Mouse (Mus musculus): Measurements from ENCODE around the gene Pgp. TPM values are rescaled to one million over a fixed set of nuclear protein-coding genes. Genes with fewer than 3 reads are reported as not detected.
A peak's percentile ranks its signal among the peaks of the same experiment; 100 is the strongest.
"Not testable (repeated sequence)": the region's sequence is repeated elsewhere in the genome, so short reads cannot be mapped to it uniquely, and the experiment has no call there.

Gene Pgp
- polyA plus RNA-seq (2014; fragmentation: Nextera tagmentation; extraction: Ambion mirVana) = 60.6 and 67.6 TPM in 2 replicates

DNA sequence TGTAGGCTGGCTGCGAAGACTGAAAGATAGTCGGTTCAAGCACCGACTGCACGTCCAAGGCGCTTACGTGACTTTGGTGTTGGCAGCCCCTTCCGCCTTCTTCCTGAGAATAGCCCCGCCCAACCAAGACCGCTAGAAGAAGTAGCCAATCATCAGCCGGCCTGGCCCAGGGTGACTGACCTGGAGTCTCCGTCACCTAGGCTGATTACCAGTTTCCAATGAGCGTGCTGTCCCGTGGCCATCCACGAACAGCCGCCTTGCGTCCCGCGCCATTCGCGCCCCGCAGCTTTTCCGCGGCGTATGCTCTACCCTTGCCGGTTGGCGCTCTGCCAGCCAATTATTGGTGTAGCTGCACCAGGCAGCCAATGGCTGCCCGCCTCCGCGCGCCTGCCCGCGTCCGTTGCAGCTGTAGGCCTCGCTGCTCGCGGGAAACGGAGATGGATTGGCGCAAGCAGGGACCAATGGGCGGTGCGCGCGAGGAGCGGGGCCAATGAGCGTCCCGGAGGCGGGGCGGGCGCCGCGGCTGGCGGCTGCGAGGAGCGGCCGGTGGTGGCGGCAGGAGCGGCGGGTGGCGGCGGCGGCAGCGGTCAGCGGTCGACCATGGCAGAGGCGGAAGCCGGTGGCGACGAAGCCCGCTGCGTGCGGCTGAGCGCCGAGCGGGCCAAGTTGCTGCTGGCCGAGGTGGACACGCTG is at the start of gene Pgp, which contains the start of gene E4f1:
Pgp (plus strand) TSS at position 483 of the 693 bp plus-strand sequence.
E4f1 (minus strand) TSS at position 404 of the 693 bp plus-strand sequence.
- H3K4me3 ChIP-seq (ENCODE audit: low read depth, low read length) = peak within 1 kb of the TSS; percentile 91
- ATAC-seq (ENCODE audit: low FRiP score) (peak; percentile 98), DNase-seq (ENCODE audit: low spot score, missing footprints) (peak; percentile 99)
- under 1% methylated on average over 74 of the region's 75 CpGs for WGBS
- H3K27ac ChIP-seq (ENCODE audit: low read depth, low read length) = peak within 1 kb of the TSS; percentile 74
- peak within 1 kb of the TSS; percentile 99 for H3K4me2 ChIP-seq
- H3K9me3 ChIP-seq (ENCODE audit: control insufficient read depth, low read length) = no peaks in the 10 kb centered on the region
- H3K9ac ChIP-seq (ENCODE audit: low read length) = peak within 1 kb of the TSS; percentile 90
- no peaks in the 10 kb centered on the region for H3K27me3 ChIP-seq (ENCODE audit: control insufficient read depth, insufficient read depth, low read length)
- no peaks in the 10 kb centered on the region for H3K36me3 ChIP-seq (ENCODE audit: control insufficient read depth, insufficient read depth, low read length)
- H3K4me1 ChIP-seq (ENCODE audit: control insufficient read depth, insufficient read depth, low read length) = peaks cover 20% of the 10 kb centered on the region

DNA sequence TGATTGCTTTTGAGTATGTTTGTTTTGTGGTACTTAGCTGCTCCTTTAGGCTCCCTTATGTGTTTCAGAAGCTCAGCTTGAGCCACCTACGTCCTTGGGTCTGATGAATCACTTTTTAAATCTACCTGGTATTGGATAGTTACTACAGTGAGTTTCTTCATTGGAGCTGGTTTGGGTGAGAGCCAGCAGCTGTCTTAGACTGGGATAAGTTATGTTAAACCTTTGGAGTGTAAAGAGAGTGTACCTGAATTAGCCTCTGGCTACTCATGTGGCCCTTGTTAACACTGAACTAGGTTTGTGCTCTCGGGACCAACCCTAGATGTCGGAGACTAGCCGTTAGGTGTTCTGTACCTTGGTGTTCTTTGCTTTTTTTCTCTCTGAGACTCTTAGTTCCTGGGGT is 47.1 kb upstream of the Pgp start:
- Histone ChIP-seq H3K4me3 (ENCODE audit: low read depth, low read length) (no peak overlapping the region), H3K9me3 (ENCODE audit: control insufficient read depth, low read length) (no peaks in the 10 kb centered on the region), H3K4me2 (no peak overlapping the region), H3K36me3 (ENCODE audit: control insufficient read depth, insufficient read depth, low read length) (peaks cover 45% of the 10 kb centered on the region), H3K27ac (ENCODE audit: low read depth, low read length) (no peak overlapping the region), H3K4me1 (ENCODE audit: control insufficient read depth, insufficient read depth, low read length) (peaks cover 5% of the 10 kb centered on the region; the same call in 1 of the 2 replicates), H3K27me3 (ENCODE audit: control insufficient read depth, insufficient read depth, low read length) (no peaks in the 10 kb centered on the region), H3K9ac (ENCODE audit: low read length) (no peak overlapping the region)
- DNase-seq (ENCODE audit: low spot score, missing footprints) (peak; percentile 54), ATAC-seq (ENCODE audit: low FRiP score) (no peak)
- 95% methylated on average over 4 of the region's 4 CpGs for WGBS

DNA sequence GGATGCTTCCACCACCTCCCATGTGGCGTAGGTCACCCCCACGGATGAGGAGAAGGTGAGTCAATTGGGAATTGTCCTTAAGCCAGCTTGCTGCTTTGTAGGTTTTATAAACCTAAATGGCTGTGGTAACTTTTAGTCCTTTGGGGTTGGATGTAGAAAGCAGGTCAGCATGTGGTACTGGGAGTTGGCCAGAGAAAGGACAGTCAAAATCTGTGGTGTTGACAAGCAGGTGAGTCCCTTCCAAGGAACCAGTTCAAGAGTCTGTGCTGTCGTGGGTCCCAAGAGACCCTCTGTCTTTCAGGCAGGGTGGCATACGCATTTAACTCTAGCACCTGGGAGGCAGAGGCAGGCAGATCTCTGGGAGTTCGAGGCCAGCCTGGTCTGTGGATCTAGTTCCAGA is 45.7 kb upstream of the Pgp start:
- Histone ChIP-seq H3K27me3 (ENCODE audit: control insufficient read depth, insufficient read depth, low read length) (no peaks in the 10 kb centered on the region), H3K36me3 (ENCODE audit: control insufficient read depth, insufficient read depth, low read length) (peaks cover 40% of the 10 kb centered on the region), H3K27ac (ENCODE audit: low read depth, low read length) (no peak overlapping the region), H3K4me2 (no peak overlapping the region), H3K9me3 (ENCODE audit: control insufficient read depth, low read length) (no peaks in the 10 kb centered on the region), H3K4me1 (ENCODE audit: control insufficient read depth, insufficient read depth, low read length) (peaks cover 5% of the 10 kb centered on the region; the same call in 1 of the 2 replicates), H3K9ac (ENCODE audit: low read length) (no peak overlapping the region), H3K4me3 (ENCODE audit: low read depth, low read length) (no peak overlapping the region)
- 92% methylated on average over 5 of the region's 5 CpGs for WGBS
- no peak for ATAC-seq (ENCODE audit: low FRiP score)
- DNase-seq (ENCODE audit: low spot score, missing footprints) = peak; percentile 62

DNA sequence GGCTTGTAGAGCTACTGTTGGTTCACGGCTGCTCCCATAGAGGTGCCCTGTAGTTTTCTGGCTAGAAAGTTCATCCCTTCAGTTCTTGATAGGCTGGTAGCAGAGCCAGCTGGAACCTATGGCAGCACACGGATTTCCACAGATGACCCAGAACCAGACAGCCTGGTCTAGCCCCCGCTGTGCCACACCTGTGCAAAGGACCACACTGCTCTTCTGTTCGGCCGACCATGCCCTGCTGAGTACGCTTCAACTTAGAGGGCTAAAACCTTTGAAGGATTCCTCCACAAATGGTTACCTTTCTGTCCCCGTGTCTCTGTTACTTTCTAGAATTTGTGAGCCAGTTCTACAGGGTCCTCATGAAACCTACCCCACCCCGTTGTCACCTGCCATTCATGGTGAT is 44.9 kb upstream of the Pgp start:
- H3K27me3 ChIP-seq (ENCODE audit: control insufficient read depth, insufficient read depth, low read length); H3K4me2 ChIP-seq; H3K9me3 ChIP-seq (ENCODE audit: control insufficient read depth, low read length); H3K4me1 ChIP-seq (ENCODE audit: control insufficient read depth, insufficient read depth, low read length); H3K4me3 ChIP-seq (ENCODE audit: low read depth, low read length); H3K27ac ChIP-seq (ENCODE audit: low read depth, low read length); H3K9ac ChIP-seq (ENCODE audit: low read length); ATAC-seq (ENCODE audit: low FRiP score); DNase-seq (ENCODE audit: low spot score, missing footprints): not testable (repeated sequence)
- peaks cover 34% of the 10 kb centered on the region for H3K36me3 ChIP-seq (ENCODE audit: control insufficient read depth, insufficient read depth, low read length)
- WGBS = 92% methylated on average over 5 of the region's 8 CpGs

GRCm38 (mm10) chr17:24425905-24426304 is 44.3 kb upstream of the Pgp start:
- Histone ChIP-seq H3K4me2 (no peak overlapping the region), H3K4me1 (ENCODE audit: control insufficient read depth, insufficient read depth, low read length) (peaks cover 5% of the 10 kb centered on the region; the same call in 1 of the 2 replicates), H3K4me3 (ENCODE audit: low read depth, low read length) (peak overlapping the region; percentile 63; the same call in 1 of the 2 replicates), H3K36me3 (ENCODE audit: control insufficient read depth, insufficient read depth, low read length) (peaks cover 31% of the 10 kb centered on the region), H3K9me3 (ENCODE audit: control insufficient read depth, low read length) (no peaks in the 10 kb centered on the region), H3K27ac (ENCODE audit: low read depth, low read length) (no peak overlapping the region), H3K27me3 (ENCODE audit: control insufficient read depth, insufficient read depth, low read length) (no peaks in the 10 kb centered on the region), H3K9ac (ENCODE audit: low read length) (no peak overlapping the region)
- WGBS = 93% methylated on average over 7 of the region's 7 CpGs
- DNase-seq (ENCODE audit: low spot score, missing footprints) (peak; percentile 66), ATAC-seq (ENCODE audit: low FRiP score) (no peak)

DNA sequence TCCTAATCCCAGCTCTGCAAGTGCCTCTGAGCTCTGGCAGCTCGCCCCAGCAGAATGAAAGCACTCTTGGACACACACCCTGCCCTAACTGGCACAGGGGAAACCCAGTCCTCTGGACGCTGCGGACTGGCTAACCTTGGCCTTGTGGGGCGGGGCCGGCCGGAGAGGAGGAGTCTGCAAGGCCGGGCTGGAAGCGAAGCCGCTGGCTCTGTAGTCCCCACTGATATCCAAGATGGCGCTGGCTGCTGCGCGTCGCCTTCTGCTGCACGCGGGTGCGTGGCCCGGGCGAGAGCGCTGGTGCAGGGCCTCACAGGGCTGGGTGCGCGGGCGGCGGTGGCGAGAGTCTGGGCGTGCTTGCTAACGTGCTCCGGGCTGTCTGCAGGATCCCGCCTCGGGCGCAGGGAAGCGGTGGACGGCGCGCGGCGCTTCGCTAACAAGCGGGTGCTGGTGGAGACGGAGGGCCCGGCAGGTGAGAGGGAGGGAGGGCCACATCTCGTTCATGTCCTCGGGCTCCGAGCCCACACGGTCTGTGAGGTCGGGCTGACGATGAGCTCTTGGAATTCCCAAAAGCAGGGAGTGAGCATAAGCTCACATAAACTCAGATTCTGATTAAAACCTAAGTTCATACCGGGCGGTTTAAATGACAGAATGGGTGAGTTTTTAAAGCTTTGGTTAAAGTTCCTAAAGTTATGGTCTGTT is 43.6 kb upstream of the Pgp start, which contains the start of gene Eci1:
Eci1 (plus strand) TSS at position 171 of the 699 bp plus-strand sequence.
- H3K4me2 ChIP-seq = peak within 1 kb of the TSS; percentile 38
- H3K27ac ChIP-seq (ENCODE audit: low read depth, low read length) = peak within 1 kb of the TSS; percentile 77
- under 1% methylated on average over 48 of the region's 48 CpGs for WGBS
- H3K4me1 ChIP-seq (ENCODE audit: control insufficient read depth, insufficient read depth, low read length) = peaks cover 5% of the 10 kb centered on the region; the same call in 1 of the 2 replicates
- ATAC-seq (ENCODE audit: low FRiP score) (peak; percentile 98), DNase-seq (ENCODE audit: low spot score, missing footprints) (peak; percentile 96)
- peak within 1 kb of the TSS; percentile 82 for H3K9ac ChIP-seq (ENCODE audit: low read length)
- H3K36me3 ChIP-seq (ENCODE audit: control insufficient read depth, insufficient read depth, low read length) = peaks cover 25% of the 10 kb centered on the region
- H3K9me3 ChIP-seq (ENCODE audit: control insufficient read depth, low read length) = no peaks in the 10 kb centered on the region
- H3K27me3 ChIP-seq (ENCODE audit: control insufficient read depth, insufficient read depth, low read length) = no peaks in the 10 kb centered on the region
- H3K4me3 ChIP-seq (ENCODE audit: low read depth, low read length) = peak within 1 kb of the TSS; percentile 63

DNA sequence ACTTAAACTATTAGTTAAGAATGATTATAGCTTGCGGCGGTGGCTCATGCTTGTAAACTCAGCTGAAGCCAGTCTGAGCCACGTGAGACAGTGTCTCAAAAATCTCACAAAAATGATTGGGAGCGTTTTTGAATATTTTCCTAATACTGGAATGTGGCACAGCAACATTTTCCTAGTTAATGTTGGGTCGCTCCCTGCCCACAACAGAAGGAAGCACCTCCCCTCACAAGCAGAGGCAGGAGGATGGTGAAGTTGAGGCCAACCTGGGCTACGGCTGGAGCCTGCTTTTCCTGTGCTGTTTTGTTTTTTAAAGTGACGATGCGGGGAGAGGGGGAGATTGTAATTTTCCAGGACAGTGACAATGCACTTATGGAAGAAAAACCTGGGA is 43.0 kb upstream of the Pgp start:
- H3K4me1 ChIP-seq (ENCODE audit: control insufficient read depth, insufficient read depth, low read length) = peaks cover 5% of the 10 kb centered on the region; the same call in 1 of the 2 replicates
- H3K4me2 ChIP-seq = peak overlapping the region; percentile 38
- peak overlapping the region; percentile 63 for H3K4me3 ChIP-seq (ENCODE audit: low read depth, low read length)
- H3K9ac ChIP-seq (ENCODE audit: low read length) = peak overlapping the region; percentile 82
- peak; percentile 88 for DNase-seq (ENCODE audit: low spot score, missing footprints)
- no peaks in the 10 kb centered on the region for H3K9me3 ChIP-seq (ENCODE audit: control insufficient read depth, low read length)
- ATAC-seq (ENCODE audit: low FRiP score) = no peak
- H3K27ac ChIP-seq (ENCODE audit: low read depth, low read length) = no peak overlapping the region
- H3K27me3 ChIP-seq (ENCODE audit: control insufficient read depth, insufficient read depth, low read length) = no peaks in the 10 kb centered on the region
- WGBS = 9% methylated on average over 8 of the region's 8 CpGs
- H3K36me3 ChIP-seq (ENCODE audit: control insufficient read depth, insufficient read depth, low read length) = peaks cover 19% of the 10 kb centered on the region

DNA sequence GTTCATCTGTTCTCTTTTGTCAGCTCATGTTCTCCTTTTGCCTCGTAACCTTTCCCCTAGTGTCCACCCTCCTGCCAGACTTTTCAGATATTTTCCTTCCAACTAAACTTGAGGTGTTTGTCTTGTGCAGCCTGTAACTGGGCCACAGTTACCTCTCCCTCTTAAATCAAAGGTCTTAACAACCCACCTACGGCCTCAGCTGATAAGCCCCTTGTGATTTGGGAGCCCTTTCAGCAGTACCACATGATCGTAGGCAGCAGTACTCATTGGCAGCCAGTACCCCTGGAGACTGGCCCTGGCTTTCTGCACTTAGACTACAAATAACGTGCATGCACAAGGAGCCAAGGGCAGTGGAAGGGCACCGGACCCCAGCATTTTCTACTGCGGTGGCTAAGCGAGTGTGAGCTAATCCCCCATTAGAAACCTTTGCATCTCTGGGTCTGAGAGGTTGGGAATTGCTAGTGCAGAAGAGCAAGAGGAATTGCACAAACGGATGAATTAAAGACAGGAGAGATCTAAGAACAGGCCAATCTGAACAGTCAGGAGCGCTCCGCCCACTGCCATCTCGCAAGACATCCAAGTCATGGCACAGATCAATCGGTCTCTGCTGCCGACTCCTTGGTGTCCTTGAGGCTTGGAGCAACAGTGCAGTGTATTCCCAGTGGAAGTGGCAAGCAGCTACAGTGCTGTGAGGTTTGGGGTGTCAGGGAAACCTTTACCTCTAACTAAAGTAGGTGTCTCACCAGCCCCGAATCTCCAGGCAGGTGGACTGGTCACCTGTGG is 40.8 kb upstream of the Pgp start:
- no peak overlapping the region for H3K27ac ChIP-seq (ENCODE audit: low read depth, low read length)
- no peaks in the 10 kb centered on the region for H3K27me3 ChIP-seq (ENCODE audit: control insufficient read depth, insufficient read depth, low read length)
- DNase-seq (ENCODE audit: low spot score, missing footprints) (peak; percentile 81), ATAC-seq (ENCODE audit: low FRiP score) (no peak)
- peaks cover 5% of the 10 kb centered on the region; the same call in 1 of the 2 replicates for H3K36me3 ChIP-seq (ENCODE audit: control insufficient read depth, insufficient read depth, low read length)
- 89% methylated on average over 14 of the region's 14 CpGs for WGBS
- H3K4me1 ChIP-seq (ENCODE audit: control insufficient read depth, insufficient read depth, low read length) = peaks cover 5% of the 10 kb centered on the region; the same call in 1 of the 2 replicates
- H3K9ac ChIP-seq (ENCODE audit: low read length) = no peak overlapping the region
- no peaks in the 10 kb centered on the region for H3K9me3 ChIP-seq (ENCODE audit: control insufficient read depth, low read length)
- H3K4me3 ChIP-seq (ENCODE audit: low read depth, low read length) = no peak overlapping the region
- H3K4me2 ChIP-seq = no peak overlapping the region
